Comparison of ENCODE assay signal across 27 mouse cellular contexts in the genomic region with DNA sequence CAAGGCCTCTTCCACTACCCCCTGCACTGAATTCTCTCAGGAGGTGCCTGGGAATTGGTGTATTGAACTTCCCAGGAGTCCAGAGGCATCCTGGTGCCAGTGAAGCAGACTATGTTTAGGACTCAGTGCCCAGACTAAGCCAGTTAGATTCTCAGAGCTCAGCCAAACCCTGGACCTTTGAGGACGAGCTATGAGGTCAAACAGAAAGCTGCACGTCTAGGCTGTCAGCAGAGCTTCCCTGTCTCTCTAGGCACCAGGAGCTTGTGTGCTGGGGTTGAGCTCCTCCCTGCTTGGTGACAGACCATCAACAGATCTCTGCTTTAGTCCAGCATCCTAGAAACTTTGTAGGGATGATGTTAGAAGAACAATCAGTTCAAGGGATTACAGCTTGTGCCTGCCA. TPM values are rescaled to one million over a fixed set of nuclear protein-coding genes. Genes with fewer than 3 reads are reported as not detected.
"Had no signal": no experiment of that assay in that cellular context is flagged by ENCODE, and none has a peak within 500 bp of the region (broad histone marks: within the 10 kb centered on the region; RNA-seq: fewer than 3 reads in every experiment).

No protein-coding gene starts in this region.

- H3K9me3 ChIP-seq: heart, embryonic 12.5 days; heart, embryonic 15.5 days; hindbrain, embryonic 13.5 days; hindbrain, embryonic 15.5 days; kidney, embryonic 15.5 days; limb, embryonic 13.5 days; limb, embryonic 15.5 days; liver, embryonic 12.5 days had no signal

- H3K9ac ChIP-seq: forebrain, postnatal 0 days; heart, embryonic 12.5 days; heart, embryonic 15.5 days; hindbrain, embryonic 13.5 days; hindbrain, embryonic 15.5 days; kidney, embryonic 15.5 days; limb, embryonic 13.5 days; limb, embryonic 15.5 days; liver, embryonic 12.5 days; liver, embryonic 14.5 days had no signal

- DNase-seq: forebrain, postnatal 0 days; gastrocnemius, postnatal 10 days; gastrocnemius, postnatal 36 days; kidney, adult 11 months; kidney, adult 2 months; kidney, adult 9 months; kidney, postnatal 14 days; kidney, postnatal 36 days; layer of hippocampus, postnatal 36 days; left cerebral cortex, postnatal 4 days; lung, adult 18-20 months had no signal

- ATAC-seq: forebrain, postnatal 0 days; hindbrain, postnatal 0 days; intestine, embryonic 16.5 days; liver, embryonic 12.5 days had no signal

- H3K27ac ChIP-seq: heart, embryonic 15.5 days; hindbrain, embryonic 13.5 days; hindbrain, embryonic 15.5 days; hindbrain, postnatal 0 days; kidney, embryonic 15.5 days; kidney, postnatal 0 days; limb, embryonic 13.5 days; limb, embryonic 15.5 days; liver, embryonic 12.5 days; liver, embryonic 14.5 days had no signal

- H3K4me3 ChIP-seq: heart, embryonic 12.5 days; heart, embryonic 15.5 days; hindbrain, embryonic 13.5 days; hindbrain, embryonic 15.5 days; kidney, embryonic 15.5 days; limb, embryonic 13.5 days; limb, embryonic 15.5 days; liver, embryonic 12.5 days had no signal

- H3K4me2 ChIP-seq: heart, embryonic 12.5 days; heart, embryonic 15.5 days; hindbrain, embryonic 13.5 days; hindbrain, embryonic 15.5 days; kidney, embryonic 15.5 days; limb, embryonic 13.5 days; limb, embryonic 15.5 days; liver, embryonic 12.5 days had no signal

- H3K27me3 ChIP-seq: heart, embryonic 12.5 days; heart, embryonic 15.5 days; hindbrain, embryonic 13.5 days; hindbrain, embryonic 15.5 days; kidney, embryonic 15.5 days; limb, embryonic 13.5 days; limb, embryonic 15.5 days; liver, embryonic 12.5 days had no signal

- H3K4me1 ChIP-seq: hindbrain, embryonic 13.5 days; hindbrain, embryonic 15.5 days had no signal

RNA-seq across cellular contexts. Expression of a gene that starts 38.6 kb away (rescaled TPM):
- total RNA-seq: gastrocnemius, adult 18-20 months; hematopoietic stem cell, adult 5-6 weeks; liver, adult 2 months had no signal
- polyA plus RNA-seq: liver, adult 2 months; liver, embryonic 16.5 days had no signal
